Mouse (Mus musculus): Measurements from ENCODE around the gene Efna3. TPM values are rescaled to one million over a fixed set of nuclear protein-coding genes. Genes with fewer than 3 reads are reported as not detected.

The Efna3 gene
- polyA plus RNA-seq, 1 experiment from 2014 or later, result 55.8 TPM

- 70% methylated on average over 5 of the region's 5 CpGs for WGBS
- no peak overlapping the region for H3K4me2 ChIP-seq (ENCODE audit: low read length)
- ATAC-seq, result no peak
- peaks cover 17% of the 10 kb centered on the region for H3K27me3 ChIP-seq (replicated peaks; ENCODE audit: control insufficient read depth, insufficient read depth, low read length)
- peaks cover 41% of the 10 kb centered on the region for H3K4me1 ChIP-seq (replicated peaks; ENCODE audit: control insufficient read depth, insufficient read depth, low read length)
- H3K9ac ChIP-seq (replicated peaks; ENCODE audit: low read depth, low read length), result no peak overlapping the region
- no peak overlapping the region for H3K27ac ChIP-seq (ENCODE audit: low read length)
- no peak overlapping the region for H3K4me3 ChIP-seq (replicated peaks; ENCODE audit: low read length)
- H3K9me3 ChIP-seq (ENCODE audit: control insufficient read depth, low read length), result 0 out of 2 replicates have a peak, but pooled peaks cover 4% of the 10 kb centered on the region
- no peaks in the 10 kb centered on the region; the same call in 1 of the 2 replicates for H3K36me3 ChIP-seq (ENCODE audit: control insufficient read depth, insufficient read depth)
Measured at GRCm38 (mm10) chr3:89314340-89314739, 8.4 kb downstream of the Efna3 start.

DNA sequence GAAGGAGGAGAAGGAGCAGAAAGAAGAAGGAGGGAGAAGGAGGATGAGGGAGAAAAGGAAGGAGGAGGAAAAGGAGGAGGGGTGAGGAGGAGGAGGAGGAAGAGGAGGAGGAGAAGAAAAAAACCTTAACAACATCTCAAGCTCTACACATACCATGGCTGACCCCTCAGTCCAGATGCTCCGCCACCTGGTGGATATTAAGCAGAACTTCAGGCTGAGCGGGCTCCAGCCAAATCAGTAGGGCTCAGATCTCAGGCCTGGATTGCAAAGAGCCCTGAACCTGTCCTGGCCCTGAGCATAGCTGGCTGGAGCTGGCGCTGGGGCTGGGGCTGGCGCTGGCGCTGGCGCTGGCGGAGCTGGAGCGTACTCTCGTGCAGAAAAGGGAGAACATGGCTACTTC lies 14.7 kb downstream of the Efna3 start:
- Histone ChIP-seq H3K9me3 (ENCODE audit: control insufficient read depth, low read length) (0 out of 2 replicates have a peak, but pooled peaks cover 4% of the 10 kb centered on the region), H3K4me2 (ENCODE audit: low read length) (no peak overlapping the region), H3K27ac (ENCODE audit: low read length) (no peak overlapping the region), H3K36me3 (ENCODE audit: control insufficient read depth, insufficient read depth) (no peaks in the 10 kb centered on the region; the same call in 1 of the 2 replicates), H3K4me3 (replicated peaks; ENCODE audit: low read length) (no peak overlapping the region), H3K9ac (replicated peaks; ENCODE audit: low read depth, low read length) (no peak overlapping the region), H3K27me3 (replicated peaks; ENCODE audit: control insufficient read depth, insufficient read depth, low read length) (no peaks in the 10 kb centered on the region; the same call in 1 of the 2 replicates), H3K4me1 (replicated peaks; ENCODE audit: control insufficient read depth, insufficient read depth, low read length) (no peaks in the 10 kb centered on the region)
- 2% methylated on average over 9 of the region's 9 CpGs for WGBS
- ATAC-seq, result peak; percentile 77

DNA sequence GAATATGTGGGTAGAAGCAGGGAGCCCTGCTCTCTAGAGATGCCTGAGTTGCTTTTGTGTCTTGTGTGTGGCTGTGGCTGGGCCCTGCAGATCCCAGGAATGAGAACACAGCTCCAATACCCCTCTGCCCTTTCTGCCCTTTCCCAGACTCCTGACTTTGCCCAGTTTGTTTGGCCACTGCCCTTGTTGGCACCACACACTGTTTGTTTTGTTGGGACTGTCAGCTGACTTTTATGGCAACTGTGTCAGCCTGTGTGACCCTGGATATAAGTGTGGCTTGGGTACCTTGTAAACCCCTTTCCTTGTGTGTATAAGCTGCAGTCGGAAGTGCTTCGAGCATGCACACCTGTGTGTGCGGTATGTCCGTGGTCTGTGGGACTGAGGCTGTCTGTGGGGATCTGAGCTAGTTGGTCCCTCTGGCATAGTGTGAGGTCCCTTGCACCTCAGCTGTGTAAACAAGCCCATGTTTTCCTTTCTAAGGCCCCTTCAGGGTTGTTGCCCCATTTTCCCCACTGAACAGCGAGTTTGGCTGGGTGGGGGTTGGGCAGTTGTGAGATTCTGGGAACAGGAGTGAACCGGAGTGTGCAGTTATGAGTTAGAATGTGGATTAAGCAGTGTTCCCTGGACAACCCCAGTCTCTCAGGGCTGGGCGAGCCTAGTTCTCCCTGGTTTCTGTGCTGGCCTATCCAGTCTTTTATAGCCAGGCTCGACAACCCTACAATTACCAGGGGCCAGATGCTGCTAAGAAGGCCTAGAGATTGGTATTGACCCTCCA lies 17.0 kb downstream of the Efna3 start:
- Histone ChIP-seq H3K9ac (replicated peaks; ENCODE audit: low read depth, low read length) (no peak overlapping the region), H3K36me3 (ENCODE audit: control insufficient read depth, insufficient read depth) (no peaks in the 10 kb centered on the region), H3K27me3 (replicated peaks; ENCODE audit: control insufficient read depth, insufficient read depth, low read length) (no peaks in the 10 kb centered on the region; the same call in 1 of the 2 replicates), H3K9me3 (ENCODE audit: control insufficient read depth, low read length) (no peaks in the 10 kb centered on the region), H3K27ac (ENCODE audit: low read length) (no peak overlapping the region), H3K4me1 (replicated peaks; ENCODE audit: control insufficient read depth, insufficient read depth, low read length) (no peaks in the 10 kb centered on the region), H3K4me2 (ENCODE audit: low read length) (no peak overlapping the region), H3K4me3 (replicated peaks; ENCODE audit: low read length) (no peak overlapping the region)
- ATAC-seq, result no peak
- 79% methylated on average over 8 of the region's 8 CpGs for WGBS

- no peaks in the 10 kb centered on the region for H3K9me3 ChIP-seq (ENCODE audit: control insufficient read depth, low read length)
- H3K27me3 ChIP-seq (replicated peaks; ENCODE audit: control insufficient read depth, insufficient read depth, low read length), result peaks cover 3% of the 10 kb centered on the region; the same call in 1 of the 2 replicates
- 70% methylated on average over 4 of the region's 4 CpGs for WGBS
- no peak for ATAC-seq
- H3K4me2 ChIP-seq (ENCODE audit: low read length), result no peak overlapping the region
- no peak overlapping the region for H3K9ac ChIP-seq (replicated peaks; ENCODE audit: low read depth, low read length)
- H3K4me1 ChIP-seq (replicated peaks; ENCODE audit: control insufficient read depth, insufficient read depth, low read length), result no peaks in the 10 kb centered on the region
- H3K4me3 ChIP-seq (replicated peaks; ENCODE audit: low read length), result no peak overlapping the region
- no peak overlapping the region for H3K27ac ChIP-seq (ENCODE audit: low read length)
- H3K36me3 ChIP-seq (ENCODE audit: control insufficient read depth, insufficient read depth), result no peaks in the 10 kb centered on the region
Measured at GRCm38 (mm10) chr3:89305105-89305504, 17.7 kb downstream of the Efna3 start.

GRCm38 (mm10) chr3:89304440-89304839 lies 18.3 kb downstream of the Efna3 start:
- Histone ChIP-seq H3K27ac (ENCODE audit: low read length) (no peak overlapping the region), H3K27me3 (replicated peaks; ENCODE audit: control insufficient read depth, insufficient read depth, low read length) (peaks cover 5% of the 10 kb centered on the region; the same call in 1 of the 2 replicates), H3K9ac (replicated peaks; ENCODE audit: low read depth, low read length) (no peak overlapping the region), H3K4me1 (replicated peaks; ENCODE audit: control insufficient read depth, insufficient read depth, low read length) (0 out of 2 replicates have a peak, but pooled peaks cover 2% of the 10 kb centered on the region), H3K4me2 (ENCODE audit: low read length) (no peak overlapping the region), H3K4me3 (replicated peaks; ENCODE audit: low read length) (no peak overlapping the region), H3K36me3 (ENCODE audit: control insufficient read depth, insufficient read depth) (no peaks in the 10 kb centered on the region), H3K9me3 (ENCODE audit: control insufficient read depth, low read length) (no peaks in the 10 kb centered on the region)
- ATAC-seq, result no peak
- 62% methylated on average over 6 of the region's 6 CpGs for WGBS

DNA sequence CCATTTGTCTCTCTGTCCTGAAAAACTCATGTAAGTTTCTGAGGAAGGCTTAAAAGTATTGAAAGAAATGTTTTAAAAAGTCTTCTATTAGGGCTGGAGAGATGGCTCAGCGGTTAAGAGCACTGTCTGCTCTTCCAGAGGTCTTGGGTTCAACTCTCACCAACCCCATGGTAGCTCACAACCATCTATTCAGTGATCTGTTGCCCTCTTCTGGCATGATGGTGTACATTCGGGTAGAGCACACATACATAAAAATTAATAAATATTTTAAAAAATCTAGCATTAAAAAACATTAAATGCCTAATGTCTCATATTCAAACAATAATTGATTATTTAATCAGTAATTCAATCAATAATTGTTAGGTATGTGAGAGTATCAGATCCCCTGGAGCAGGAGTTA lies 22.3 kb downstream of the Efna3 start:
- 78% methylated on average over 2 of the region's 2 CpGs for WGBS
- Histone ChIP-seq H3K4me3 (replicated peaks; ENCODE audit: low read length) (no peak overlapping the region), H3K27me3 (replicated peaks; ENCODE audit: control insufficient read depth, insufficient read depth, low read length) (peaks cover 5% of the 10 kb centered on the region; the same call in 1 of the 2 replicates), H3K9ac (replicated peaks; ENCODE audit: low read depth, low read length) (no peak overlapping the region), H3K9me3 (ENCODE audit: control insufficient read depth, low read length) (no peaks in the 10 kb centered on the region), H3K27ac (ENCODE audit: low read length) (no peak overlapping the region), H3K36me3 (ENCODE audit: control insufficient read depth, insufficient read depth) (no peaks in the 10 kb centered on the region), H3K4me1 (replicated peaks; ENCODE audit: control insufficient read depth, insufficient read depth, low read length) (peaks cover 11% of the 10 kb centered on the region), H3K4me2 (ENCODE audit: low read length) (no peak overlapping the region)
- ATAC-seq, result no peak

DNA sequence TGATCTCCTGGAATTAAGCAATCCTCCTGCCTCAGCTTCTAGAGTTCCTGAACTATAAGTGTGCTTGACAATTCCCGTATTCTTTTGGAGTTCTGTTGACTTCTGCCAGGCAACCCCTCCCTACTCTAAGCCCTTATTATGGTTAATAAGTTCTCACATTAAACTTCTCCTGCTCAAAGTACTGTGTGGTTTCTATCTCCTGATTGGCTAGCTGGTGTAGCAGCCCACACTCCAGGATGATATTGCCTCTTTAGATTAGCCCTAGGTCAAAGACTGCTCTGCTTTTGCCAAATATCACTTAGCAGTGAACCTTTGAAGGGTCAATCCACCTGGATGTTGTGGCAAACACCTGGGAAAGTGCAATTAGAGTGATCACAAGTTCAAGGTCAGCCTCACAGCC lies 22.7 kb downstream of the Efna3 start:
- no peak overlapping the region for H3K9ac ChIP-seq (replicated peaks; ENCODE audit: low read depth, low read length)
- 56% methylated on average over 1 of the region's 1 CpGs for WGBS
- no peaks in the 10 kb centered on the region for H3K36me3 ChIP-seq (ENCODE audit: control insufficient read depth, insufficient read depth)
- no peak overlapping the region for H3K27ac ChIP-seq (ENCODE audit: low read length)
- H3K9me3 ChIP-seq (ENCODE audit: control insufficient read depth, low read length), result no peaks in the 10 kb centered on the region
- ATAC-seq, result no peak
- H3K27me3 ChIP-seq (replicated peaks; ENCODE audit: control insufficient read depth, insufficient read depth, low read length), result peaks cover 5% of the 10 kb centered on the region; the same call in 1 of the 2 replicates
- H3K4me2 ChIP-seq (ENCODE audit: low read length), result no peak overlapping the region; the same call in 1 of the 2 replicates
- H3K4me1 ChIP-seq (replicated peaks; ENCODE audit: control insufficient read depth, insufficient read depth, low read length), result peaks cover 11% of the 10 kb centered on the region
- no peak overlapping the region for H3K4me3 ChIP-seq (replicated peaks; ENCODE audit: low read length)

- peaks cover 11% of the 10 kb centered on the region for H3K4me1 ChIP-seq (replicated peaks; ENCODE audit: control insufficient read depth, insufficient read depth, low read length)
- H3K36me3 ChIP-seq (ENCODE audit: control insufficient read depth, insufficient read depth), result no peaks in the 10 kb centered on the region
- no peak for ATAC-seq
- 4% methylated on average over 14 of the region's 14 CpGs for WGBS
- no peak overlapping the region for H3K27ac ChIP-seq (ENCODE audit: low read length)
- no peaks in the 10 kb centered on the region for H3K9me3 ChIP-seq (ENCODE audit: control insufficient read depth, low read length)
- peaks cover 5% of the 10 kb centered on the region; the same call in 1 of the 2 replicates for H3K27me3 ChIP-seq (replicated peaks; ENCODE audit: control insufficient read depth, insufficient read depth, low read length)
- peak overlapping the region; percentile 15; the same call in 1 of the 2 replicates for H3K4me3 ChIP-seq (replicated peaks; ENCODE audit: low read length)
- peak overlapping the region; percentile 17; the same call in 1 of the 2 replicates for H3K9ac ChIP-seq (replicated peaks; ENCODE audit: low read depth, low read length)
- peak overlapping the region; percentile 37 for H3K4me2 ChIP-seq (ENCODE audit: low read length)
Measured at GRCm38 (mm10) chr3:89299499-89299898, 23.3 kb downstream of the Efna3 start.

GRCm38 (mm10) chr3:89298908-89299307 lies 23.9 kb downstream of the Efna3 start:
- Histone ChIP-seq H3K4me3 (replicated peaks; ENCODE audit: low read length) (no peak overlapping the region), H3K36me3 (ENCODE audit: control insufficient read depth, insufficient read depth) (no peaks in the 10 kb centered on the region), H3K4me2 (ENCODE audit: low read length) (no peak overlapping the region), H3K9me3 (ENCODE audit: control insufficient read depth, low read length) (no peaks in the 10 kb centered on the region), H3K27me3 (replicated peaks; ENCODE audit: control insufficient read depth, insufficient read depth, low read length) (peaks cover 5% of the 10 kb centered on the region; the same call in 1 of the 2 replicates), H3K9ac (replicated peaks; ENCODE audit: low read depth, low read length) (no peak overlapping the region), H3K27ac (ENCODE audit: low read length) (no peak overlapping the region), H3K4me1 (replicated peaks; ENCODE audit: control insufficient read depth, insufficient read depth, low read length) (peaks cover 11% of the 10 kb centered on the region)
- ATAC-seq, result no peak
- 70% methylated on average over 6 of the region's 6 CpGs for WGBS
